Mouse (Mus musculus) urinary bladder, postnatal 36 days (tissue): ENCODE data around the gene Lrrc39.
"Not testable (repeated sequence)": the region's sequence is repeated elsewhere in the genome, so short reads cannot be mapped to it uniquely, and the experiment has no call there.

Source experiments
- DNase-seq, 2 experiments: peaks; one replicate each; pipeline ENCODE4 v3.0.0; 2022; ENCODE audit warnings: low spot score in 2 of 2, mixed read lengths in 1 of 2

The Lrrc39 gene

GRCm38 (mm10) chr3:116562408-116563094 lies at the start of gene Lrrc39:
Lrrc39 (plus strand) TSS chr3:116562973.
- no peak for DNase-seq

DNA sequence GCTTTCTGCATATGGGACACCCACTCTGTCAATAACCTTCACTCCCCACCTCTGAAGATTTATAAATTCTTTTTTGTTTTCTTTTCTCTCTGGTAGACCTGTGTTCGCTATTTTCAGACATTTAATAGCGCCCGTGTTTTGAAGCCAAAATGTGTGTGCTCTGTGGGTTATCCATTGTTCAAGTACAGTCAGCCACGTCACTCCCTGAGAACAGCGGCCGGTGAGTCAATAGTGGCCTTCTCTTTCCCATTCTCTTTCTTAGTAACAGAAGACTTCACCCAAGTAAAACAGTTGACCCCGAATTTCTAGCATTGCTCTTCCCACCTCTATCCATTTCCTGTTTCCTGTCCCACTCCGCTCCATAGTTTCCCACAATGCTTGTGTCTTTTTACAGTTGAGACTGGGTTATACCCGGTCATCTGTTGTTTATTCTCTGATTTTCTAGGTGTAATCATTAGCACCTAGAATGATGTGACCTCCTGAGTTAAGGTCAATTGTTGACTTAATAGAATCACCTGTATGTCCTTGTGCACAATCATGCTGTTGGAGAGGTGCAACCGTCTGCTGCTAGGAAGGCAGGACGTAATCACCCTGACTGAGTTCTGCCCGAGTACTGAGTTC lies 42.5 kb upstream of the Lrrc39 start:
- DNase-seq: no peak

- DNase-seq: no peak
Observed at GRCm38 (mm10) chr3:116529741-116530140, 33.0 kb upstream of the Lrrc39 start.

- no peak for DNase-seq
Observed at GRCm38 (mm10) chr3:116530826-116531225, 31.9 kb upstream of the Lrrc39 start.

- no peak for DNase-seq
Observed at GRCm38 (mm10) chr3:116536428-116537199, 26.2 kb upstream of the Lrrc39 start.

DNA sequence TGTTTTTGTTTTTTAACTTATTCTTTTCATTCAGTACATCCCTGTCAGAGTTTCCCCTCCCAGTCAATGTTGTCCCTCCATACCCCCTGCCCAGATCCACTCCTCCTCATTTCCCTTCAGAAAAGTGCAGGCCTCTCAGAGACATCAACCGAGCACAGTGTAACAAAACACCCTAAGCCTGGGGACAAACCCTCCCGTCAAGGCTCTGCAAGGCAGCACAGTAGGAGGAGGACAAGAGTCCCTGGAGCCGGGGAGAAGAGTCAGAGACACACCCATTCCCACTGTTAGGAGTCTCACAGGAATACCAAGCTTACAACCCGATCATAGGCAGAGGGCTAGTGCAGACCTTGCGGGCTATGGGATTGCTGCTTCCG lies 25.6 kb upstream of the Lrrc39 start:
- no peak for DNase-seq

DNA sequence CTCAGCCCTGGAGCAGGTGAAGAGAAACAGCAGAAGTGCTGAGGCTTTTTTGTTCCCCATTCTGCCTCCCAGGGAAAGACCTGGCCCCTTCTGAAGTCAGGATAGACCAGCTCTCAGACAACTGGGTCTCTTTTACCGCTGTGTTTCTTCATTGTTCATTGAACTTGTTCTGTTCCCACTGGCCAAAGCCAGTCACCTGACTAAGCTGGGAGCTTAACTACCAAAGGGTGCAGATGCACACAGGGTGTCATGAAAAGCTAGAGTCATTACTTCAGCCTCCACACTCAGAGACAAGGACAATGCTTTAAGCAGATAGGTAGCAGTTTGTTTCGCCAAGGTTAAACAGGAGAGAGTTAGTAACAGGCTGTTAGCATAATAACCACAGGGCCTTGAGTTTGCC lies 20.7 kb upstream of the Lrrc39 start:
- no peak for DNase-seq

DNA sequence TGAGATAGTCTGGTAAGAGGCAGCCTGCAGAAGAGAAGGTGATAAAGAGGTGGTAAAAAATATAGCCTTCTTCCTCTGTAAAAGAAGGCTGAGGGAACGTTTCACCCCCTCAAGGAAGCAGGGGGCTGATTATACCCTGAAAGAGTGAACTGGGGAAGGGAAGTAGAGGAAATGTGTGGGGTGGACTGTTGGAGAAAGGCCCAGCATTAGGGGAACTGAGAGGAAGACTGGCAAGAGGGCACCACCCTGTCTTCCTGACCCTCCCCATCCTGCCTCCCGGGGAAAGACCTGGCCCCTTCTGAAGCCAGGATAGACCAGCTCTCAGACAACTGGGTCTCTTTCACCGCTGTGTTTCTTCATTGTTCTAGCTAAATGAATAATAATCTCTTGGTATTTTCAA lies 20.2 kb upstream of the Lrrc39 start:
- DNase-seq: no peak

DNA sequence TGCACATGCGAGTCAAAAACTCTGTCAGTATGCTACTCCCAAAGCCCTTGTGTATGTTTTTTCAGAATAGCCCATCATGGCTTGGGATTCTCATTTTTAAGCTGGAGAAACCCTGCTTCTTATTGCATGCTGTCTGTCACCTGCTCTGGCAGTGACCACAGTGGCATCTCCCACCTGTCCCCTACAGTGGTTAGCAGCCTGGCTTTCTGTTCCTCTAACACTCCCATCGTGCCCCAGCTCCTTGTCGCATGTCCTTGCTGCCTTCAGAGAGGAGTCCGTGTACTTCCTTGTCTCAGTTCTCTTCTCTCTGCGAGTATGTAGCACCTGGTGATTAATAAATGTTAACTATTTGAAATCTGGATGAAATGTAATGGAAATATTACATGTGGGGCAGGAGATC lies 15.3 kb upstream of the Lrrc39 start:
- DNase-seq: no peak

- DNase-seq: no peak
Observed at GRCm38 (mm10) chr3:116551362-116551761, 11.4 kb upstream of the Lrrc39 start.

GRCm38 (mm10) chr3:116561315-116561714 lies 1.5 kb upstream of the Lrrc39 start:
- DNase-seq: not testable (repeated sequence)

DNA sequence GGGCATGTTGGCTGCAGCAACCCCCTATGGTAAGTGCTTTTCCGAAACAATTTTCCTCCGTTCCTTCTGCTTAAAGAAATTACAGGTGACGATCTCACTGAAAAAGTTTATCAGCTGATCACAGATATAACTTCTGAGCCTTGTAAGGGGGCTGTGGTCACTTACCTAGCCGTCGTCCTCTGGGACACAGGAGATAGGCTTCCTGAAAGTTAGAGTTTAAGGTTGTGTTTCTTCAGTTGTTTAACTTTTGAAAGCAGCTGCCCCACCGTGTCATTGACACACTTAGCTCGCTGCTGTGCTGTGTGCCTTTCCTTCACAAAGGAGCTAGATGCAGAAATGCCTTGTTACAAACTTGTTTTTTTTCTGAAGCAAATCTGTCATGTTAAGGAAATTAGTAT lies 321 bp downstream of the Lrrc39 start:
- DNase-seq: no peak

GRCm38 (mm10) chr3:116570628-116571027 lies 7.9 kb downstream of the Lrrc39 start:
- DNase-seq: no peak

DNA sequence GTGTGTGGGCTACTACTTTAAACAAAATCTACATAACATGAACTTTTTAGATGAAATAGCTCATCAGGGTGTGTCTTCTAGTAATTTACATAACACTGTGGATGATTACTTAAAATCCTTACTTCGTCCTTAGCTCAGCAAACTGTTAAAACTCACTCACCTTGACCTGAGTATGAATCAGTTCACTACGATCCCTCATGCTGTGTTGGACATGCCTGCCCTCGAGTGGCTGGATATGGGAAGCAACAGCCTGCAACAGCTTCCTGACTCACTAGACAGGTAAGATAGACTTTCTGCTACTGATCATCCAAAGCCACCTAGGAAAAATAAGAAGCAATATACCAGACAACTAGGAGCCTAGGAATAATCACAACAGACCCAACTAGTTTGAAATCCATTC lies 14.5 kb downstream of the Lrrc39 start:
- no peak for DNase-seq

DNA sequence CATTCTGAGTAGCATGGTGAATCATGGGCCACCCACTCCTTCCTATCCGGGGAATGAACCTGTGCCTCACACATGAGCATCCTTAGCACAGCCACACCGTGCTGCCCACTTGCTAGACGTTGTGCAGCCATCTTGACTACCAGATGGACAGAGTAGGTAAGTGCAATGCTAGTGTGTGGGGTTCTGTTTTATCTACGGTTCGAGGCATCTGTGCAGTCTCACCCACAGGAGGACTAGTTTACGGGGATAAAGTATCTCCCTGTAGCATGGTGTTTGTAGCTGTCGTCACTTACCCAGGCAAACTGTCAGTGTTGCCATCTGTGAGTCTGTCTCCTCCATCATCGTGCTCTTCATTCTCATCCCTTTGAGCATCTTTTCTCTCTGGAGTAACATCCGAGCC lies 19.4 kb downstream of the Lrrc39 start:
- DNase-seq: no peak

DNA sequence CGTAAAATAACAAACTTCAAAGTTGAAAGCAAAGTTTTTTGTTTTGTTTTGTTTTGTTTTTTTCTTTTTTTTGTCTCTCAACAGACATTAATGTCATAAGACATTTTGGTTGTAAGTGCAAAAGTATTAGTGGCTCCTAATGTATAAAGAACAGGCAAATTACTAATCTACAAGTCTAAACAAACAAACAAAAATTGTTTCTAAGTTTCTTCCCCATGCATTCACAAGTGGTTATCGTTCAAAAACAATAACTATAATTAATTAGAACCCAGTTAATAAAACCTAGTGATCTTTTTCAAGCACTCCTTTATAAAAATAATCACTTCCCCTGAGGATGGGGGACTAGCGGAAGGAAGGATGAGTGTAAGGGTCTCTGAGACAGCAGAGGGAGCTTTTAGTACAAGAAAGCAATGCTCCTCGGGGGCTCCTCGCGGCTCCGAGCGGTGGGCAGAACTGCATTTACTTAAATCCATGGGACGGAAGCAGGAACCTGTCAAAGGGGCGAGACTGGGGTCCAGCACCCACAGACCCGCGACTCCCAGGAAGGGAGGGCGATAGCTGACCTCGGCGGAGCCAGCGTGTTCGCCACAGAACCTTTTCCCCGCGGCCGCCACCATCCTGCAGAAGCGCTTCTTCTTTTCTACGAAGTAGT lies 31.4 kb downstream of the Lrrc39 start:
- no peak for DNase-seq

- peak; percentile 97 to 98 for DNase-seq
Observed at GRCm38 (mm10) chr3:116594728-116595602, 32.2 kb downstream of the Lrrc39 start, which contains the start of gene Sass6. Sass6 (plus strand) TSS chr3:116594982.

- no peak for DNase-seq
Observed at GRCm38 (mm10) chr3:116595603-116595991, 32.8 kb downstream of the Lrrc39 start.

- DNase-seq: no peak
Observed at GRCm38 (mm10) chr3:116599705-116600104, 36.9 kb downstream of the Lrrc39 start.

- DNase-seq: no peak
Observed at GRCm38 (mm10) chr3:116601005-116601404, 38.2 kb downstream of the Lrrc39 start.

GRCm38 (mm10) chr3:116601781-116602180 lies 39.0 kb downstream of the Lrrc39 start:
- no peak for DNase-seq
